Mouse (Mus musculus) liver, embryonic 16.5 days (tissue): ENCODE measurements at regions not wholly inside any gene's neighbourhood (a gene's known extent, or its start where the extent isn't known, plus 50 kb on each side); places are given as distances from the start of the nearest gene placed in this dataset.

Experiments
- ATAC-seq: fragments of 200-750 bp; cut with Nextera tagmentation; 2 replicates; pipeline ENCODE4 v1.8.0; 2017; ENCODE audit warnings: low read depth, mild to moderate bottlenecking, moderate number of reproducible peaks, moderate library complexity
- H3K27ac ChIP-seq: fragments of 300-500 bp; sonication (generic); 2 replicates; pipeline ENCODE4 v1.5.1; 2014; ENCODE audit warnings: mild to moderate bottlenecking, low read length
- H3K27me3 ChIP-seq: fragments of 300-500 bp; sonication (generic); 2 replicates; pipeline ENCODE4 v1.6.1; 2014; ENCODE audit warnings: low read depth, low read length, mixed read lengths; ENCODE audit not compliant: control insufficient read depth, insufficient read depth
- H3K36me3 ChIP-seq: fragments of 300-500 bp; sonication (generic); 2 replicates; pipeline ENCODE4 v1.6.1; 2014; ENCODE audit warnings: mild to moderate bottlenecking; ENCODE audit not compliant: control insufficient read depth, insufficient read depth
- H3K4me1 ChIP-seq: fragments of 300-500 bp; sonication (generic); 2 replicates; pipeline ENCODE4 v1.6.1; 2014; ENCODE audit warnings: low read depth, low read length, mixed read lengths; ENCODE audit not compliant: control insufficient read depth
- H3K4me2 ChIP-seq: fragments of 300-500 bp; sonication (generic); 2 replicates; pipeline ENCODE4 v1.6.1; 2014; ENCODE audit warnings: low read depth, low read length, mixed read lengths
- H3K4me3 ChIP-seq: fragments of 300-500 bp; sonication (generic); 2 replicates; pipeline ENCODE4 v1.5.1; 2014; ENCODE audit warnings: low read depth, mild to moderate bottlenecking, low read length
- H3K9ac ChIP-seq: fragments of 300-500 bp; sonication (generic); 2 replicates; pipeline ENCODE4 v1.6.1; 2014; ENCODE audit warnings: low read depth, low read length
- H3K9me3 ChIP-seq: fragments of 300-500 bp; sonication (generic); replicated peaks from 2 replicates; pipeline ENCODE4 v1.6.1; 2016; ENCODE audit warnings: low read length; ENCODE audit not compliant: control insufficient read depth
- WGBS: fragments of 180-500 bp; shearing (Covaris S2); extraction: QIAGEN DNeasy Blood & Tissue Kit; methylation state at CpG from one replicate; pipeline ENCODE4 v1.1.7; 2014; ENCODE audit not compliant: insufficient replicate concordance; 5-methylcytosine and 5-hydroxymethylcytosine counted together

- H3K9me3 ChIP-seq, result no peaks in the 10 kb centered on the region
- no peaks in the 10 kb centered on the region for H3K36me3 ChIP-seq
- no peak for ATAC-seq
- WGBS, result 31% methylated on average over 7 of the region's 7 CpGs
- H3K27me3 ChIP-seq, result no peaks in the 10 kb centered on the region
- no peak overlapping the region for H3K9ac ChIP-seq
- no peaks in the 10 kb centered on the region for H3K4me1 ChIP-seq
- no peak overlapping the region for H3K27ac ChIP-seq
- no peak overlapping the region for H3K4me3 ChIP-seq
- no peak overlapping the region for H3K4me2 ChIP-seq
Observed at GRCm38 (mm10) chr8:115626396-115627136, 81.0 kb downstream of the Maf start.

GRCm38 (mm10) chr8:115625072-115625471 is 82.5 kb downstream of the Maf start:
- Histone ChIP-seq H3K9me3 (no peaks in the 10 kb centered on the region), H3K36me3 (no peaks in the 10 kb centered on the region), H3K4me2 (no peak overlapping the region), H3K9ac (no peak overlapping the region), H3K27ac (no peak overlapping the region), H3K4me3 (no peak overlapping the region), H3K27me3 (no peaks in the 10 kb centered on the region), H3K4me1 (no peaks in the 10 kb centered on the region)
- 59% methylated on average over 1 of the region's 1 CpGs for WGBS
- no peak for ATAC-seq

GRCm38 (mm10) chr8:115618049-115618760 is 89.4 kb downstream of the Maf start:
- H3K4me1 ChIP-seq, result no peaks in the 10 kb centered on the region
- H3K4me2 ChIP-seq, result no peak overlapping the region
- no peak overlapping the region for H3K9ac ChIP-seq
- H3K36me3 ChIP-seq, result no peaks in the 10 kb centered on the region
- 32% methylated on average over 13 of the region's 13 CpGs for WGBS
- H3K9me3 ChIP-seq, result no peaks in the 10 kb centered on the region
- H3K27ac ChIP-seq, result no peak overlapping the region
- no peaks in the 10 kb centered on the region for H3K27me3 ChIP-seq
- ATAC-seq, result no peak
- no peak overlapping the region for H3K4me3 ChIP-seq

GRCm38 (mm10) chr8:115616871-115617605 is 90.6 kb downstream of the Maf start:
- H3K27me3 ChIP-seq, result no peaks in the 10 kb centered on the region
- H3K4me3 ChIP-seq, result no peak overlapping the region
- WGBS, result 60% methylated on average over 9 of the region's 9 CpGs

GRCm38 (mm10) chr8:115613946-115614584 is 93.5 kb downstream of the Maf start:
- 21% methylated on average over 5 of the region's 5 CpGs for WGBS
- Histone ChIP-seq H3K9ac (no peak overlapping the region), H3K4me2 (no peak overlapping the region), H3K27ac (0 out of 2 replicates have a peak overlapping the region, but pooled peaks have one; percentile 19), H3K4me3 (no peak overlapping the region), H3K36me3 (no peaks in the 10 kb centered on the region), H3K27me3 (no peaks in the 10 kb centered on the region), H3K4me1 (no peaks in the 10 kb centered on the region), H3K9me3 (no peaks in the 10 kb centered on the region)
- ATAC-seq, result peak; percentile 30; the same call in 1 of the 2 replicates

More at GRCm38 (mm10) chr8:115616871-115617605, 90.6 kb downstream of the Maf start:
- no peak overlapping the region for H3K4me2 ChIP-seq
- no peak overlapping the region for H3K9ac ChIP-seq
- H3K9me3 ChIP-seq, result no peaks in the 10 kb centered on the region
- no peaks in the 10 kb centered on the region for H3K36me3 ChIP-seq
- no peak overlapping the region for H3K27ac ChIP-seq
- no peak for ATAC-seq
- H3K4me1 ChIP-seq, result no peaks in the 10 kb centered on the region

GRCm38 (mm10) chr8:115612119-115612518 is 95.5 kb downstream of the Maf start:
- Histone ChIP-seq H3K9ac (no peak overlapping the region), H3K4me3 (no peak overlapping the region), H3K9me3 (no peaks in the 10 kb centered on the region), H3K4me2 (no peak overlapping the region), H3K27ac (no peak overlapping the region), H3K4me1 (no peaks in the 10 kb centered on the region), H3K36me3 (no peaks in the 10 kb centered on the region), H3K27me3 (no peaks in the 10 kb centered on the region)
- WGBS, result 40% methylated on average over 3 of the region's 3 CpGs
- no peak for ATAC-seq

GRCm38 (mm10) chr8:115599771-115600170 is 107.8 kb downstream of the Maf start:
- Histone ChIP-seq H3K9ac (no peak overlapping the region), H3K9me3 (no peaks in the 10 kb centered on the region), H3K36me3 (no peaks in the 10 kb centered on the region), H3K4me1 (no peaks in the 10 kb centered on the region), H3K27ac (no peak overlapping the region), H3K4me3 (no peak overlapping the region), H3K27me3 (no peaks in the 10 kb centered on the region), H3K4me2 (no peak overlapping the region)
- ATAC-seq, result no peak
- 59% methylated on average over 6 of the region's 6 CpGs for WGBS

GRCm38 (mm10) chr8:115597226-115597953 is 110.2 kb downstream of the Maf start:
- no peak for ATAC-seq
- no peak overlapping the region for H3K4me2 ChIP-seq
- H3K4me1 ChIP-seq, result no peaks in the 10 kb centered on the region
- no peak overlapping the region for H3K4me3 ChIP-seq
- H3K36me3 ChIP-seq, result no peaks in the 10 kb centered on the region
- H3K9ac ChIP-seq, result no peak overlapping the region
- H3K27me3 ChIP-seq, result no peaks in the 10 kb centered on the region
- no peaks in the 10 kb centered on the region for H3K9me3 ChIP-seq
- WGBS, result 13% methylated on average over 10 of the region's 10 CpGs
- no peak overlapping the region for H3K27ac ChIP-seq
